Mouse (Mus musculus): ENCODE data around the gene Cacng5. TPM values are rescaled to one million over a fixed set of nuclear protein-coding genes. Genes with fewer than 3 reads are reported as not detected.

Gene Cacng5
- 0.43 and 0.55 TPM in 2 replicates for polyA plus RNA-seq (2014; fragmentation: Nextera tagmentation; extraction: Ambion mirVana)

DNA sequence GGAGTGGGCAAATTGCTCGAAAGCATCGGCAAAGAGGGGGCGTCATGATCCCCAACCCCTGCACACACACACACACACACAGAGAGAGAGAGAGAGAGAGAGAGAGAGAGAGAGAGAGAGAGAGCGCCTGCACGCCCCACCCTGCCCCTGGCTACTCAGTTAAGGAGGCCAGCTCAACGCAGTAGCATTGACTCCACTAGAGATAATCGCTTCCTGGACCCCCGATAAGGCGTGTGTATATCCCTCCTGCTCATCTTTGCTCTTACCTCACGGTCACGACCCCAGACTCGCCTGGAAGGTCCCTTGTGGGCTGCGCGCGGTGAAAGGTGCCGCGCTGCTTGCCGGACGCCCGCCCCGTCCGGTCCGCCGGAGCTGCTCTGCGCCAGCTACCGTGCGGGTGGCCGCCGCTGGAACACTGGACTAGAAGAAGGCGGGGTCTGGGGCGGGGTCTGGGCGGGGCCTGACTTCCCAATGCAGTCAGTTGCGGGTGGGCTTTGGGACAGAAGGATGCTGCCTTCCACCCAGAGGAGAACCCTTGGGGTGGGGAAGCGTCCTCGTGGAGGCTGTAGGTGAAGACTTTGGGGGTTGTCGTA, at the start of gene Cacng5:
Cacng5 (minus strand) TSS at position 422 of the 593 bp plus-strand sequence.
- peak within 1 kb of the TSS; percentile 45 for H3K4me2 ChIP-seq (ENCODE audit: low read length)
- no peaks in the 10 kb centered on the region for H3K9me3 ChIP-seq (ENCODE audit: control insufficient read depth, low read length)
- no peaks in the 10 kb centered on the region for H3K4me1 ChIP-seq (replicated peaks; ENCODE audit: control insufficient read depth, insufficient read depth, low read length)
- ATAC-seq (replicated peaks; ENCODE audit: low FRiP score, low TSS enrichment, low read depth) (no peak; the same call in 1 of the 2 replicates), DNase-seq (ENCODE audit: low spot score) (peak; percentile 71)
- 3% methylated on average over 36 of the region's 36 CpGs for WGBS
- no peaks in the 10 kb centered on the region for H3K36me3 ChIP-seq (ENCODE audit: control insufficient read depth, insufficient read depth, low read length)
- peaks cover 26% of the 10 kb centered on the region for H3K27me3 ChIP-seq (replicated peaks; ENCODE audit: control insufficient read depth, insufficient read depth, low read length)
- H3K27ac ChIP-seq (ENCODE audit: low read depth) = no peak within 1 kb of the TSS
- H3K9ac ChIP-seq (ENCODE audit: low read length) = no peak within 1 kb of the TSS
- peak within 1 kb of the TSS; percentile 20 for H3K4me3 ChIP-seq (ENCODE audit: low read depth, low read length)

DNA sequence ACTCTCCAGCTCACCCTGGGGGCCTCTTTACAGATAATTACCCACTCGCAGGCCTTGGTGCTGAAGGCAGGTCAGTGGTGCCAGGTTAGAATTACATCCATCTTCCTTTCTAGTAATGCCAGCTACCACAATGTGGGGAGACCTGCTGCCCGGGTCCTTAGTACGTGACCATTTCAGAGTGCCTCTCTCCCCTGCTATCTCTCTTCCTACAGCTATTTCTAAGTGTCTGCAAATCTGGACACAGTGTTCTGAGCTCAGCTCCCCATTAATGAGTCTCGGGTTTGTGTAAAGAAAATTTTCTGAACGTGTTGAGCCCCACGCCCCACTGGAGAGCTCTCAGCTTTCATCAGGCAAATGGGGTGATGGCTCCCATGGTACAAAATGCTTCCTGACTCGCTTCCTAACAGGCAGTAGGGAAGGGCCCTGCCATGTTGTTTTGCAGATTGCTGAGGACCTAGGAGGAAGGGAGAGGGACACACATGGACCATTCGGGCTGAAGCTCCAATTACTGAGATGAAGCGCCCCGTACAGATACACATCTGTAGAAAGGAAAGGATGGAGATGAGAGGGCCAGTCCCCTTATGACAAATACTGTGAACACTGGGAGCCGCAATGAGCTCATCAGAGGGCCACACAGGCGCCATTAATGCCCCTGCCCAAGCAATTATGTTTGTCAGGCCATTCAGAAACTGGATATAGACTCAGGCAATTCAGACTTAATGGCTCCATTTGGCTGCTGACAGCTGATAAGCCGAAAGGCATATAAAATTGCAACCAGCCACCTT, 42.9 kb upstream of the Cacng5 start:
- Histone ChIP-seq H3K4me1 (replicated peaks; ENCODE audit: control insufficient read depth, insufficient read depth, low read length) (no peaks in the 10 kb centered on the region), H3K27me3 (replicated peaks; ENCODE audit: control insufficient read depth, insufficient read depth, low read length) (no peaks in the 10 kb centered on the region), H3K4me2 (ENCODE audit: low read length) (no peak overlapping the region), H3K9ac (ENCODE audit: low read length) (no peak overlapping the region), H3K36me3 (ENCODE audit: control insufficient read depth, insufficient read depth, low read length) (0 out of 2 replicates have a peak, but pooled peaks cover 5% of the 10 kb centered on the region), H3K9me3 (ENCODE audit: control insufficient read depth, low read length) (no peaks in the 10 kb centered on the region), H3K27ac (ENCODE audit: low read depth) (no peak overlapping the region), H3K4me3 (ENCODE audit: low read depth, low read length) (no peak overlapping the region)
- DNase-seq (ENCODE audit: low spot score) (no peak), ATAC-seq (replicated peaks; ENCODE audit: low FRiP score, low TSS enrichment, low read depth) (no peak)
- 82% methylated on average over 13 of the region's 13 CpGs for WGBS

DNA sequence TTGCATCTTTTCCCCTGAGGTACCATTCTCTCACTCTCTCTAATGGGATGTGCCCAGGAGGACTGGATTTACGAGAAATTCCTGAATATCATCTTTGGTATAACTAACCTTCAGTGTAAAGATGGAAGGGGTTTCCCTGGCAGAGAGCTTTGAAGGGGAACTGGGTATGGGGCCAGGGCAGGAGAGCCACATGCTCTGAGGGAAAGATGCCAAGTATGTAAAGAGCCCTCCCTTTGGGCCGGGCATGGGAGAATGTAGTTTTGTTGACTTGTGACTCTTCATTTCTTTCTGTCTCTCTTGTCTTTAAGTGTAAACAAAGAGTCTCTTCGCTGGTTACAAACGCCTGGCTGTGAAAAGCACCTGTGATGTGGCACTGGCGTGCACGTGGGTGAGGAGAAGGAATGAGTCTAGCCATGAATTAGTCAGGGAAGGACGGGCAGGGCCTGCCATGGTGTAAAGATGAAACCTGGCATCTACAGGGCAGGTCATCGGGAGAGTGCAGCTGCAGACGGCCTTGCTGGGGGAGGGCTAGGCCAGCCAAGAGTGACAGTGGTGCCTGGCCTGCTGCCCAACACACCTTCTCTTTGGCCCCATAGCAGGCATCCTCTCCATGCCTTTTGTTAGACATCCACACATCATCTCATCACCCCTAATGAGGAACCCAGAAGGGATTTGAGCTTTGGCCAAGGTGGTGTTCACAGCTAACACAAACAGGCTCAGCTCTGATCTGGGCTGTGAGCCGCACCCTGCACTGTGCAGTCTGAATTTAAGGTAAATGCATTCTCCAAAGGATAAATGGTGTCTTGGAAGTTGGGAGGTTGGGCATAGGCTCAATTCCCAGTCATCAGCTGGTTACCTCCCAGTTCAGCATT, 40.6 kb upstream of the Cacng5 start:
- peaks cover 9% of the 10 kb centered on the region; the same call in 1 of the 2 replicates for H3K36me3 ChIP-seq (ENCODE audit: control insufficient read depth, insufficient read depth, low read length)
- 76% methylated on average over 10 of the region's 10 CpGs for WGBS
- H3K9ac ChIP-seq (ENCODE audit: low read length) = no peak overlapping the region
- no peaks in the 10 kb centered on the region for H3K27me3 ChIP-seq (replicated peaks; ENCODE audit: control insufficient read depth, insufficient read depth, low read length)
- no peak overlapping the region for H3K4me2 ChIP-seq (ENCODE audit: low read length)
- H3K4me3 ChIP-seq (ENCODE audit: low read depth, low read length) = no peak overlapping the region
- ATAC-seq (replicated peaks; ENCODE audit: low FRiP score, low TSS enrichment, low read depth) = no peak
- H3K27ac ChIP-seq (ENCODE audit: low read depth) = no peak overlapping the region
- no peaks in the 10 kb centered on the region for H3K9me3 ChIP-seq (ENCODE audit: control insufficient read depth, low read length)
- DNase-seq (ENCODE audit: low spot score) = no peak
- no peaks in the 10 kb centered on the region for H3K4me1 ChIP-seq (replicated peaks; ENCODE audit: control insufficient read depth, insufficient read depth, low read length)

DNA sequence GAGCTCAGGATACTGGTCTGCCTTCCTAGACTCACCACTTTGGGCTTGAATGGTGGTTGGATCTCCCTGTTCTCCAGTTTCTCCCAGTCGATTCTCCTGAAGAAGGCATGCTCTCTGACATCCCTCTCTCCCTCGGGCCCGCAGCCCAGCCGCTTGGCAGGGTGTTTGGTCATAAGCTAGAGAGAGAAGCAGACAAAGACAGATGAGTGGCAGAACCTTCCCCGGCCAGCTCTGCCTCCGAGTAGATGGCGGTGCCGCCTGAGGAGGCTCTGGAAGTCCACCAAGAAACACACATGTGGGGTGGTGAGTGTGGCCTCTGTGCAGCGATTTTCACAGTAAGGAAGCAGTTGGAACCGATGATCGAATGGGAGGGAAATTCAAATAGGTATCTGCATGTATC, 36.6 kb upstream of the Cacng5 start:
- no peaks in the 10 kb centered on the region for H3K4me1 ChIP-seq (replicated peaks; ENCODE audit: control insufficient read depth, insufficient read depth, low read length)
- no peak overlapping the region for H3K9ac ChIP-seq (ENCODE audit: low read length)
- DNase-seq (ENCODE audit: low spot score) (no peak), ATAC-seq (replicated peaks; ENCODE audit: low FRiP score, low TSS enrichment, low read depth) (no peak)
- WGBS = 91% methylated on average over 11 of the region's 11 CpGs
- H3K36me3 ChIP-seq (ENCODE audit: control insufficient read depth, insufficient read depth, low read length) = peaks cover 4% of the 10 kb centered on the region; the same call in 1 of the 2 replicates
- no peaks in the 10 kb centered on the region for H3K27me3 ChIP-seq (replicated peaks; ENCODE audit: control insufficient read depth, insufficient read depth, low read length)
- no peaks in the 10 kb centered on the region for H3K9me3 ChIP-seq (ENCODE audit: control insufficient read depth, low read length)
- no peak overlapping the region for H3K4me3 ChIP-seq (ENCODE audit: low read depth, low read length)
- H3K27ac ChIP-seq (ENCODE audit: low read depth) = no peak overlapping the region
- no peak overlapping the region for H3K4me2 ChIP-seq (ENCODE audit: low read length)

DNA sequence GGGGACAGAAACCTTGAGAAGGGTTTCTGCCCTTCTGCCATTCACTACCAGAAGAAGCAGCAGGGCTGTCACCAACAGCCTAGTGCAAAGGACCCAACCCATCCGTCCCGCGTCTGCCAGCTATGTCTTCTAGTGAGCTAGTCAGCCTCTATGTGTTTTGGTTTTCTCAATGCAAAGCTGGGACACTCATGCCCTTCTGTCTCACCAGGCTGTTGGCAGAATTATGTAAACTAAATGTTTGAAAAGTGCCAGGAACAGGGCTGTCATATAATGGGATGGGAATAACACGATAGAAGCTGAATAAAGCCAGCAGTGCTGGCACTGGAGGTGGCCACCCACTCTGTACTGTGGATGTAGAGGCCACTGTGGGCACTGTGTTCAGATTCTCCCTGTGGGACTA, 35.8 kb upstream of the Cacng5 start:
- Histone ChIP-seq H3K4me3 (ENCODE audit: low read depth, low read length) (no peak overlapping the region), H3K4me2 (ENCODE audit: low read length) (no peak overlapping the region), H3K9me3 (ENCODE audit: control insufficient read depth, low read length) (no peaks in the 10 kb centered on the region), H3K4me1 (replicated peaks; ENCODE audit: control insufficient read depth, insufficient read depth, low read length) (no peaks in the 10 kb centered on the region), H3K27me3 (replicated peaks; ENCODE audit: control insufficient read depth, insufficient read depth, low read length) (no peaks in the 10 kb centered on the region), H3K27ac (ENCODE audit: low read depth) (no peak overlapping the region), H3K9ac (ENCODE audit: low read length) (no peak overlapping the region), H3K36me3 (ENCODE audit: control insufficient read depth, insufficient read depth, low read length) (peaks cover 4% of the 10 kb centered on the region; the same call in 1 of the 2 replicates)
- DNase-seq (ENCODE audit: low spot score) (no peak), ATAC-seq (replicated peaks; ENCODE audit: low FRiP score, low TSS enrichment, low read depth) (no peak)
- 88% methylated on average over 4 of the region's 4 CpGs for WGBS

DNA sequence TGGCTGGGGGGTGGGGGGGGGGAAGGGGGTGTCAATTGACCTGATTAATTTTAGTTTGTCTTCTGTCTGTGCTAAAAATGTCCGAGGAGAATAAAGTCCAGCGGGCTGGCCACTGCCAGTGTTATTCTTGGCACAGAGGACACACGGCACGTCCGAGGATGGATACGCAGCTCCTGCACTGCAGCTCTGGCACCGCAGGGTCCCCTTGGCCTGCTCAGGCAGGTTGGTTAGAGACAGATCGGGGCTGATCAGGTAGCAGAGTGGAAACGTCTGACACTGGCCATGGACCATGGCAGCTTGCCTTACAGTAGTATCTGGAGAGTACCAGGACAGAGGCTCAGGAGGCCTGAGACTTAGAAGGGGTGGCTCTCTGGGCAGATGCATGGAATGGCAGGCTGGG, 35.4 kb upstream of the Cacng5 start:
- no peak overlapping the region for H3K27ac ChIP-seq (ENCODE audit: low read depth)
- H3K4me1 ChIP-seq (replicated peaks; ENCODE audit: control insufficient read depth, insufficient read depth, low read length) = no peaks in the 10 kb centered on the region
- no peak overlapping the region for H3K4me3 ChIP-seq (ENCODE audit: low read depth, low read length)
- WGBS = 78% methylated on average over 9 of the region's 9 CpGs
- DNase-seq (ENCODE audit: low spot score) = no peak
- no peaks in the 10 kb centered on the region for H3K27me3 ChIP-seq (replicated peaks; ENCODE audit: control insufficient read depth, insufficient read depth, low read length)
- no peak overlapping the region for H3K4me2 ChIP-seq (ENCODE audit: low read length)
- H3K9me3 ChIP-seq (ENCODE audit: control insufficient read depth, low read length) = no peaks in the 10 kb centered on the region
- H3K36me3 ChIP-seq (ENCODE audit: control insufficient read depth, insufficient read depth, low read length) = peaks cover 4% of the 10 kb centered on the region; the same call in 1 of the 2 replicates
- no peak for ATAC-seq (replicated peaks; ENCODE audit: low FRiP score, low TSS enrichment, low read depth)
- no peak overlapping the region for H3K9ac ChIP-seq (ENCODE audit: low read length)

DNA sequence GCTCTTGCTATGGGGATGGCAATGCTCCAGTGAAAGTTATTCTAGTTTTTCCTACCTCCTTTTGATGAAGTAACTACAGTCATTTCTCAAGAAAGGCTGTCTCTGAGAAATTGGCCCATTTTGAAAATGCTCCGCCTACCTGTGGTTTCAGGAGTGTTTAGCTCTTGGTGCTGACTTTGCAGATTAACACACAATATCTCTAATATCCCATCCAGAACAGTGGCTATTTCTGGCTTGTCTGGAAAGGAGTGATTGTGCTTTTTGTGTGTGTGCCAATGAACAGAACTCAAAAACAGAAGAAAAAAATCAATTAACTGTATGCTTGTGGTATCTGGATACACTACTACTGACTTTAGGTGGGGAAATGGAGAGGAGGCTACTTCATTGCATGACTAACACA, 33.1 kb upstream of the Cacng5 start:
- no peaks in the 10 kb centered on the region for H3K9me3 ChIP-seq (ENCODE audit: control insufficient read depth, low read length)
- DNase-seq (ENCODE audit: low spot score) (no peak), ATAC-seq (replicated peaks; ENCODE audit: low FRiP score, low TSS enrichment, low read depth) (no peak)
- no peaks in the 10 kb centered on the region for H3K4me1 ChIP-seq (replicated peaks; ENCODE audit: control insufficient read depth, insufficient read depth, low read length)
- no peak overlapping the region for H3K9ac ChIP-seq (ENCODE audit: low read length)
- no peak overlapping the region for H3K4me2 ChIP-seq (ENCODE audit: low read length)
- H3K36me3 ChIP-seq (ENCODE audit: control insufficient read depth, insufficient read depth, low read length) = peaks cover 4% of the 10 kb centered on the region; the same call in 1 of the 2 replicates
- WGBS = 90% methylated on average over 1 of the region's 1 CpGs
- H3K27me3 ChIP-seq (replicated peaks; ENCODE audit: control insufficient read depth, insufficient read depth, low read length) = no peaks in the 10 kb centered on the region
- H3K27ac ChIP-seq (ENCODE audit: low read depth) = no peak overlapping the region
- H3K4me3 ChIP-seq (ENCODE audit: low read depth, low read length) = no peak overlapping the region

DNA sequence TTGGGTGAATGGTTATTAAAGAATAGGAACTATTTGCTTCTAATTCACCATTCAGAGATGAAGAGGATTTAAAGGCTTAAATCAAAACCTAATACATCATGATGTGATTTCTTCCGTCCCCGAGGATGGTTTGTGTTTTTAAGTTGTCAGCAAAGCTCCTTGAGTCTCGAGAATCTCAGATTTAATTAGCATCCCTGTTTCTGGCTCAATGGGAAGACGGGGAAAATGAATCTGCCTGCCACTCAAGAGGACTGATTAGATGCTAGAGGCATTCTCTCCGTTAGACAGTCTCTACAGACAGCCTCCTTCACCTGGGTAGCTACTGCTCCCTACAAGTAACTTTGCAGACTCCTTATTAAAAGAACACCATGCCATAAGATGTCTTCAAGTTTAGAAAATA, 32.0 kb upstream of the Cacng5 start:
- no peak for DNase-seq (ENCODE audit: low spot score)
- H3K9me3 ChIP-seq (ENCODE audit: control insufficient read depth, low read length) = no peaks in the 10 kb centered on the region
- H3K36me3 ChIP-seq (ENCODE audit: control insufficient read depth, insufficient read depth, low read length) = peaks cover 4% of the 10 kb centered on the region; the same call in 1 of the 2 replicates
- 64% methylated on average over 5 of the region's 5 CpGs for WGBS
- H3K4me3 ChIP-seq (ENCODE audit: low read depth, low read length) = no peak overlapping the region
- no peak overlapping the region for H3K27ac ChIP-seq (ENCODE audit: low read depth)
- H3K27me3 ChIP-seq (replicated peaks; ENCODE audit: control insufficient read depth, insufficient read depth, low read length) = no peaks in the 10 kb centered on the region
- H3K4me2 ChIP-seq (ENCODE audit: low read length) = no peak overlapping the region
- H3K4me1 ChIP-seq (replicated peaks; ENCODE audit: control insufficient read depth, insufficient read depth, low read length) = no peaks in the 10 kb centered on the region
- no peak for ATAC-seq (replicated peaks; ENCODE audit: low FRiP score, low TSS enrichment, low read depth)
- no peak overlapping the region for H3K9ac ChIP-seq (ENCODE audit: low read length)

Data from intestine, embryonic 14.5 days (tissue).